Mouse (Mus musculus) right cerebral cortex, adult 2 months (tissue): ENCODE measurements at regions not wholly inside any gene's neighbourhood (a gene's known extent, or its start where the extent isn't known, plus 50 kb on each side); places are given as distances from the start of the nearest gene placed in this dataset.

Experiments used
- DNase-seq, 2 experiments: peaks; one replicate each; pipeline ENCODE4 v3.0.0; 2021 to 2022; ENCODE audit warnings: low spot score in 2 of 2

- peak; percentile 20 for DNase-seq
Observed at GRCm38 (mm10) chr6:73792207-73792606, 322.7 kb upstream of the 4931417E11Rik start.

DNA sequence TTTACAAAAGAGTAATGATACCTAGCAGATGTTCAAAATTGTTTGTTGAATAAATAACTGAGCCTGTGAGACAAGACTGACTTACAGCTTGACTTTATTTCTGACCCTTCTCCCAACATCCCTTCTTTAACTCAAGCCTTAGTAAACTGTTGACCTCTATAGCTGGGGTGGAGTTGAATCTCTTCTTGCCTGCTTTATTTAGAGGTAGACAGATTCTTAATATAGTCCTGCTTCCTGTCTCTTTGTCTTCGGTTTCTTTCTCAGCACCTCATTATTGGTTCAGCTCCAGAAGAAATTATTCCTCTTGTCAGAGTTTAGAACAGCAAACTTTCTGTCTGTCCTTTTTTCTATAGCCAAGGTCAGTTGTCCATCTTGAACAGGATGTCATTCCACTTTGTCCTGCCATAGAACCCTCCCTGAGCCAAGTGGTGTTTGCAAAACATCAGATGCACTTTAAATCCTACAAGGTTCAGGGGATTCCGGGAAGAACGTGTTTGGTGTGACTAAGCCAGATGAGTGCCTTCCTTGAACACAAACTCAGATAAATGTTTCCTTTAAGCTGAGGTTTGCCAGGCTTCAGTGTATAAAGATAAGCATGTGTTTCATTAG, 286.8 kb upstream of the 4931417E11Rik start:
- no peak for DNase-seq
